Mouse (Mus musculus) kidney, adult 2 months (tissue): ENCODE measurements around the gene Ccdc136. TPM values are rescaled to one million over a fixed set of nuclear protein-coding genes. Genes with fewer than 3 reads are reported as not detected.

Source experiments
- DNase-seq: peaks from one replicate; pipeline ENCODE4 v3.0.0; 2021
- H3K27ac ChIP-seq: fragments of 200-500 bp; 2 replicates; pipeline ENCODE4 v1.5.1; 2012; ENCODE audit warnings: low read depth, low read length, control low read depth, inconsistent platforms; ENCODE audit not compliant: insufficient read depth
- H3K27me3 ChIP-seq: fragments of 200-500 bp; replicated peaks from 2 replicates; pipeline ENCODE4 v1.6.1; 2012; ENCODE audit warnings: mild to moderate bottlenecking, moderate library complexity, low read length, inconsistent platforms; ENCODE audit not compliant: control insufficient read depth, insufficient read depth
- H3K36me3 ChIP-seq: fragments of 200-500 bp; 2 replicates; pipeline ENCODE4 v1.6.1; 2012; ENCODE audit warnings: mild to moderate bottlenecking, moderate library complexity, low read length, inconsistent platforms; ENCODE audit not compliant: control insufficient read depth, insufficient read depth
- H3K4me1 ChIP-seq: fragments of 200-500 bp; 2 replicates; pipeline ENCODE4 v1.6.1; 2011; ENCODE audit warnings: low read length; ENCODE audit not compliant: control insufficient read depth, insufficient read depth
- H3K4me3 ChIP-seq: fragments of 200-500 bp; 2 replicates; pipeline ENCODE4 v1.5.1; 2011; ENCODE audit warnings: mild to moderate bottlenecking, low read depth, low read length, control low read depth; ENCODE audit not compliant: insufficient read depth
- CTCF ChIP-seq: fragments of 200-500 bp; conservative IDR thresholded peaks from 2 replicates; pipeline ENCODE4 v1.5.1; 2011; ENCODE audit warnings: low read depth, mild to moderate bottlenecking, control low read depth, low read length, moderate library complexity, mixed read lengths; ENCODE audit not compliant: insufficient read depth, insufficient read length
- POLR2A ChIP-seq: fragments of 200-500 bp; IDR thresholded peaks from one replicate; pipeline ENCODE4 v1.6.1; 2011; ENCODE audit warnings: low read depth, low read length, control low read depth
- WGBS: fragments of 180-500 bp; shearing (Covaris S2); methylation state at CpG from one replicate; pipeline ENCODE4 v1.1.7; 2018; 5-methylcytosine and 5-hydroxymethylcytosine counted together
- polyA plus RNA-seq: library from polyadenylated mRNA; depleted of rRNA; stranded (reverse); fragments of >200 nt; gene quantifications from 2 replicates; pipeline ENCODE4 v1.2.3, GENCODE M21; 2012

Ccdc136 gene
- polyA plus RNA-seq, 1 experiment, result 4.0 TPM

GRCm38 (mm10) chr6:29394286-29394685 lies 1.8 kb upstream of the Ccdc136 start:
- H3K27me3 ChIP-seq, result no peaks in the 10 kb centered on the region
- DNase-seq, result no peak
- no peaks in the 10 kb centered on the region for H3K36me3 ChIP-seq
- H3K4me3 ChIP-seq, result no peak overlapping the region
- H3K27ac ChIP-seq, result no peak overlapping the region
- 94% methylated on average over 1 of the region's 1 CpGs for WGBS
- TF ChIP-seq CTCF, result no peak
- TF ChIP-seq POLR2A, result no peak
- no peaks in the 10 kb centered on the region for H3K4me1 ChIP-seq

- Histone ChIP-seq H3K4me3 (peak overlapping the region; percentile 58), H3K27ac (no peak overlapping the region), H3K4me1 (no peaks in the 10 kb centered on the region), H3K27me3 (no peaks in the 10 kb centered on the region), H3K36me3 (no peaks in the 10 kb centered on the region)
- no peak for TF ChIP-seq CTCF
- no peak for TF ChIP-seq POLR2A
- no peak for DNase-seq
- WGBS, result 12% methylated on average over 24 of the region's 24 CpGs
Measured at GRCm38 (mm10) chr6:29396714-29397540, 818 bp downstream of the Ccdc136 start.

GRCm38 (mm10) chr6:29397575-29397974 lies 1.5 kb downstream of the Ccdc136 start:
- TF ChIP-seq CTCF, result no peak
- no peak for TF ChIP-seq POLR2A
- WGBS, result 41% methylated on average over 6 of the region's 6 CpGs
- Histone ChIP-seq H3K27me3 (no peaks in the 10 kb centered on the region), H3K4me3 (no peak overlapping the region), H3K4me1 (no peaks in the 10 kb centered on the region), H3K27ac (no peak overlapping the region), H3K36me3 (no peaks in the 10 kb centered on the region)
- no peak for DNase-seq

GRCm38 (mm10) chr6:29399851-29400250 lies 3.7 kb downstream of the Ccdc136 start:
- H3K27ac ChIP-seq, result no peak overlapping the region
- DNase-seq, result no peak
- TF ChIP-seq POLR2A (no peak), CTCF (no peak)
- H3K4me3 ChIP-seq, result no peak overlapping the region
- H3K27me3 ChIP-seq, result no peaks in the 10 kb centered on the region
- H3K36me3 ChIP-seq, result no peaks in the 10 kb centered on the region
- WGBS, result 91% methylated on average over 4 of the region's 4 CpGs
- no peaks in the 10 kb centered on the region for H3K4me1 ChIP-seq

- Histone ChIP-seq H3K4me1 (no peaks in the 10 kb centered on the region), H3K36me3 (no peaks in the 10 kb centered on the region), H3K27me3 (no peaks in the 10 kb centered on the region), H3K4me3 (no peak overlapping the region), H3K27ac (no peak overlapping the region)
- WGBS, result 12% methylated on average over 34 of the region's 34 CpGs
- TF ChIP-seq POLR2A, result no peak
- no peak for TF ChIP-seq CTCF
- DNase-seq, result no peak
Measured at GRCm38 (mm10) chr6:29402693-29403342, 6.7 kb downstream of the Ccdc136 start.

GRCm38 (mm10) chr6:29406412-29406811 lies 10.3 kb downstream of the Ccdc136 start:
- H3K4me1 ChIP-seq, result no peaks in the 10 kb centered on the region
- TF ChIP-seq POLR2A (no peak), CTCF (no peak)
- DNase-seq, result no peak
- no peaks in the 10 kb centered on the region for H3K36me3 ChIP-seq
- WGBS, result 69% methylated on average over 6 of the region's 6 CpGs
- no peak overlapping the region for H3K27ac ChIP-seq
- H3K27me3 ChIP-seq, result no peaks in the 10 kb centered on the region
- H3K4me3 ChIP-seq, result no peak overlapping the region

GRCm38 (mm10) chr6:29415446-29415845 lies 19.3 kb downstream of the Ccdc136 start:
- no peak for TF ChIP-seq CTCF
- no peak for TF ChIP-seq POLR2A
- Histone ChIP-seq H3K27ac (no peak overlapping the region), H3K4me1 (no peaks in the 10 kb centered on the region), H3K4me3 (no peak overlapping the region), H3K27me3 (no peaks in the 10 kb centered on the region), H3K36me3 (no peaks in the 10 kb centered on the region)
- WGBS, result 81% methylated on average over 9 of the region's 9 CpGs
- no peak for DNase-seq
